Mouse (Mus musculus) ES-Bruce4 (cell line): ENCODE measurements around the gene Tmem251.

Experiments
- CTCF ChIP-seq: IDR thresholded peaks from one replicate; pipeline ENCODE4 v1.8.1; 2011; ENCODE audit warnings: low read depth, low read length
- EP300 ChIP-seq: IDR thresholded peaks from 2 replicates; pipeline ENCODE4 v1.6.1; 2011; ENCODE audit warnings: low read depth, low read length; ENCODE audit not compliant: insufficient read depth
- POLR2A ChIP-seq: IDR thresholded peaks from one replicate; pipeline ENCODE4 v1.8.1; 2011; ENCODE audit warnings: low read length; ENCODE audit not compliant: insufficient read depth

GRCm38 (mm10) chr12:102700453-102700852, 43.1 kb upstream of the Tmem251 start:
- no peak for TF ChIP-seq POLR2A
- no peak for TF ChIP-seq CTCF
- no peak for TF ChIP-seq EP300
